Mouse (Mus musculus) myocyte (in vitro differentiated cells): ENCODE measurements around the gene Ccdc9b. TPM values are rescaled to one million over a fixed set of nuclear protein-coding genes. Genes with fewer than 3 reads are reported as not detected.

ENCODE experiments used
- H3K27me3 ChIP-seq: one replicate; pipeline ENCODE4 v1.6.1; 2011; ENCODE audit not compliant: control insufficient read depth, insufficient read depth, insufficient read length
- H3K36me3 ChIP-seq: one replicate; pipeline ENCODE4 v1.6.1; 2011; ENCODE audit not compliant: control insufficient read depth, insufficient read depth
- H3K4me2 ChIP-seq: one replicate; pipeline ENCODE4 v1.6.1; 2011; ENCODE audit warnings: low read depth, control low read depth
- H3K4me3 ChIP-seq: one replicate; pipeline ENCODE4 v1.5.1; 2011; ENCODE audit warnings: mild to moderate bottlenecking, control low read depth, moderate library complexity
- H3K79me2 ChIP-seq: one replicate; pipeline ENCODE4 v1.6.1; 2011; ENCODE audit not compliant: control insufficient read depth, insufficient read depth
- H3ac ChIP-seq: one replicate; pipeline ENCODE4 v1.6.1; 2011; ENCODE audit not compliant: control insufficient read depth, insufficient read length
- CEBPB ChIP-seq: IDR thresholded peaks from 2 replicates; pipeline ENCODE4 v1.6.1; 2011; ENCODE audit warnings: mild to moderate bottlenecking, moderate library complexity; ENCODE audit not compliant: poor library complexity, insufficient read depth, severe bottlenecking
- E2F4 ChIP-seq: IDR thresholded peaks from one replicate; pipeline ENCODE4 v1.6.1; 2011; ENCODE audit warnings: mild to moderate bottlenecking, control low read depth, moderate library complexity; ENCODE audit not compliant: insufficient read depth
- MAX ChIP-seq: IDR thresholded peaks from one replicate; pipeline ENCODE4 v1.6.1; 2011; ENCODE audit warnings: low read depth, mild to moderate bottlenecking, control low read depth
- MYOD1 ChIP-seq, 3 experiments: IDR thresholded peaks; one replicate each; pipeline ENCODE4 v1.6.1; 2011; ENCODE audit warnings: control low read depth in 2 of 3, low read depth in 2 of 3, mild to moderate bottlenecking in 2 of 3, moderate library complexity in 1 of 3; ENCODE audit not compliant: insufficient read length in 2 of 3, control insufficient read depth in 1 of 3
- MYOG ChIP-seq, 3 experiments: IDR thresholded peaks; one replicate each; pipeline ENCODE4 v1.6.1; 2011; ENCODE audit warnings: control low read depth in 2 of 3, low read depth in 2 of 3, mild to moderate bottlenecking in 2 of 3; ENCODE audit not compliant: insufficient read length in 2 of 3, control insufficient read depth in 1 of 3, insufficient read depth in 1 of 3
- POLR2A ChIP-seq: IDR thresholded peaks from one replicate; pipeline ENCODE4 v1.6.1; 2011; ENCODE audit warnings: low read depth, mild to moderate bottlenecking, control low read depth, moderate library complexity; ENCODE audit not compliant: insufficient read length
- POLR2AphosphoS2 ChIP-seq: IDR thresholded peaks from one replicate; pipeline ENCODE4 v1.6.1; 2011; ENCODE audit warnings: low read depth, control low read depth; ENCODE audit not compliant: insufficient read length
- REST ChIP-seq: IDR thresholded peaks from one replicate; pipeline ENCODE4 v1.6.1; 2011; ENCODE audit warnings: mild to moderate bottlenecking, control low read depth, moderate library complexity; ENCODE audit not compliant: insufficient read depth, insufficient read length
- SRF ChIP-seq: IDR thresholded peaks from one replicate; pipeline ENCODE4 v1.6.1; 2011; ENCODE audit warnings: low read depth; ENCODE audit not compliant: control insufficient read depth, insufficient read length
- TCF12 ChIP-seq: IDR thresholded peaks from one replicate; pipeline ENCODE4 v1.6.1; 2011; ENCODE audit warnings: mild to moderate bottlenecking, control low read depth; ENCODE audit not compliant: poor library complexity, insufficient read depth, severe bottlenecking
- TCF3 ChIP-seq: IDR thresholded peaks from one replicate; pipeline ENCODE4 v1.6.1; 2011; ENCODE audit warnings: low read depth, control low read depth; ENCODE audit not compliant: insufficient read length
- USF1 ChIP-seq: IDR thresholded peaks from one replicate; pipeline ENCODE4 v1.6.1; 2011; ENCODE audit warnings: low read depth, mild to moderate bottlenecking, control low read depth, moderate library complexity
- polyA plus RNA-seq: library from polyadenylated mRNA; unstranded; fragments of >200 nt; fragmentation: generic; extraction: Trizol; gene quantifications from one replicate; pipeline ENCODE4 v1.2.1, GENCODE M21; 2012; ENCODE audit warnings: missing spikeins

The Ccdc9b gene
- polyA plus RNA-seq, 1 experiment = 9.0 TPM

- no peak overlapping the region for H3ac ChIP-seq
- no peaks in the 10 kb centered on the region for H3K79me2 ChIP-seq
- H3K36me3 ChIP-seq = no peaks in the 10 kb centered on the region
- H3K4me2 ChIP-seq = peak overlapping the region; percentile 13
- H3K27me3 ChIP-seq = no peaks in the 10 kb centered on the region
- H3K4me3 ChIP-seq = no peak overlapping the region
- TF ChIP-seq MYOD1 (IDR thresholded peaks at IDR 0.05; ENCODE audit: control insufficient read depth in 1 of 3, insufficient read length in 2 of 3, low read depth in 2 of 3) (peak in 1 of 3 experiments; percentile 20), USF1 (no peak), E2F4 (no peak)
These were observed 28.4 kb upstream of the Ccdc9b start for GRCm38 (mm10) chr2:118790551-118791525.

- Histone ChIP-seq H3K27me3 (no peaks in the 10 kb centered on the region), H3ac (no peak overlapping the region), H3K36me3 (no peaks in the 10 kb centered on the region), H3K4me2 (no peak overlapping the region), H3K79me2 (no peaks in the 10 kb centered on the region), H3K4me3 (no peak overlapping the region)
- TF ChIP-seq TCF12 (no peak), MAX (no peak), MYOG (IDR thresholded peaks at IDR 0.05; ENCODE audit: control insufficient read depth in 1 of 3, insufficient read depth in 1 of 3, insufficient read length in 2 of 3, low read depth in 2 of 3) (peak in 1 of 3 experiments; percentile 5)
These were observed 27.7 kb upstream of the Ccdc9b start for GRCm38 (mm10) chr2:118790221-118790550.

- H3K27me3 ChIP-seq = no peaks in the 10 kb centered on the region
- no peak for TF ChIP-seq MAX
- TF ChIP-seq POLR2AphosphoS2 = no peak
- TF ChIP-seq E2F4 = no peak
- TF ChIP-seq CEBPB = no peak
- no peak for TF ChIP-seq TCF12
- no peak for TF ChIP-seq TCF3
- TF ChIP-seq MYOD1 (IDR thresholded peaks at IDR 0.05; ENCODE audit: control insufficient read depth in 1 of 3, insufficient read length in 2 of 3, low read depth in 2 of 3) = no peak
- TF ChIP-seq USF1 = no peak
- TF ChIP-seq REST = no peak
- TF ChIP-seq SRF = no peak
- no peak for TF ChIP-seq MYOG (IDR thresholded peaks at IDR 0.05; ENCODE audit: control insufficient read depth in 1 of 3, insufficient read depth in 1 of 3, insufficient read length in 2 of 3, low read depth in 2 of 3)
- TF ChIP-seq POLR2A = no peak
- H3K4me2 ChIP-seq = no peak overlapping the region
- H3K36me3 ChIP-seq = no peaks in the 10 kb centered on the region
- no peak overlapping the region for H3K4me3 ChIP-seq
- H3ac ChIP-seq = no peak overlapping the region
- H3K79me2 ChIP-seq = no peaks in the 10 kb centered on the region
These were observed 27.0 kb upstream of the Ccdc9b start for GRCm38 (mm10) chr2:118789501-118789900.

GRCm38 (mm10) chr2:118786525-118786924 is 24.1 kb upstream of the Ccdc9b start:
- H3K4me3 ChIP-seq = no peak overlapping the region
- no peaks in the 10 kb centered on the region for H3K79me2 ChIP-seq
- no peak overlapping the region for H3K4me2 ChIP-seq
- no peaks in the 10 kb centered on the region for H3K27me3 ChIP-seq
- H3K36me3 ChIP-seq = no peaks in the 10 kb centered on the region
- TF ChIP-seq TCF12 = no peak
- TF ChIP-seq MYOD1 (IDR thresholded peaks at IDR 0.05; ENCODE audit: control insufficient read depth in 1 of 3, insufficient read length in 2 of 3, low read depth in 2 of 3) = no peak
- no peak for TF ChIP-seq POLR2AphosphoS2
- no peak for TF ChIP-seq SRF
- no peak for TF ChIP-seq MAX
- no peak for TF ChIP-seq CEBPB
- TF ChIP-seq MYOG (IDR thresholded peaks at IDR 0.05; ENCODE audit: control insufficient read depth in 1 of 3, insufficient read depth in 1 of 3, insufficient read length in 2 of 3, low read depth in 2 of 3) = no peak
- no peak overlapping the region for H3ac ChIP-seq

- Histone ChIP-seq H3K4me2 (no peak overlapping the region), H3K27me3 (no peaks in the 10 kb centered on the region), H3K79me2 (no peaks in the 10 kb centered on the region), H3K4me3 (no peak overlapping the region), H3K36me3 (no peaks in the 10 kb centered on the region), H3ac (no peak overlapping the region)
- TF ChIP-seq E2F4 (no peak), USF1 (no peak), POLR2A (no peak), TCF3 (no peak), MYOG (IDR thresholded peaks at IDR 0.05; ENCODE audit: control insufficient read depth in 1 of 3, insufficient read depth in 1 of 3, insufficient read length in 2 of 3, low read depth in 2 of 3) (no peak)
These were observed 21.2 kb upstream of the Ccdc9b start for GRCm38 (mm10) chr2:118783663-118784062.
